29 mouse cellular contexts compared by ENCODE assay signal in genomic region chr2:22736134-22736533, GRCm38 (mm10).
"Had no signal": no experiment of that assay in that cellular context is flagged by ENCODE, and none has a peak within 500 bp of the region (broad histone marks: within the 10 kb centered on the region; RNA-seq: fewer than 3 reads in every experiment).

No protein-coding gene starts in this region.

- H3K4me1 ChIP-seq: embryonic facial prominence, embryonic 10.5 days; embryonic facial prominence, embryonic 12.5 days; embryonic facial prominence, embryonic 13.5 days; embryonic facial prominence, embryonic 15.5 days; forebrain, embryonic 10.5 days; forebrain, embryonic 12.5 days; forebrain, embryonic 13.5 days; forebrain, embryonic 15.5 days had no signal

- DNase-seq: cerebellum, adult 2 months; cerebellum, adult 8-10 months; cerebellum, adult 9-10 months; cerebellum, adult 9-11 months; cerebellum, postnatal 10 days; cerebellum, postnatal 14 days; cerebellum, postnatal 25 days; cerebellum, postnatal 36 days; embryo, embryonic 11 days; forebrain, postnatal 0 days; gastrocnemius, adult 2 months; gastrocnemius, postnatal 10 days; gastrocnemius, postnatal 14 days; gastrocnemius, postnatal 25 days; gastrocnemius, postnatal 36 days; heart, adult 11 months; heart, adult 18-20 months; heart, adult 2 months had no signal

- H3K4me2 ChIP-seq: embryonic facial prominence, embryonic 12.5 days; embryonic facial prominence, embryonic 13.5 days; embryonic facial prominence, embryonic 15.5 days; forebrain, embryonic 12.5 days; forebrain, embryonic 13.5 days; forebrain, embryonic 15.5 days had no signal

- H3K9me3 ChIP-seq: embryonic facial prominence, embryonic 10.5 days; embryonic facial prominence, embryonic 12.5 days; embryonic facial prominence, embryonic 13.5 days; embryonic facial prominence, embryonic 15.5 days; forebrain, embryonic 10.5 days; forebrain, embryonic 12.5 days; forebrain, embryonic 13.5 days; forebrain, embryonic 15.5 days had no signal

- H3K9ac ChIP-seq: embryonic facial prominence, embryonic 12.5 days; embryonic facial prominence, embryonic 13.5 days; embryonic facial prominence, embryonic 15.5 days; forebrain, embryonic 12.5 days; forebrain, embryonic 13.5 days; forebrain, embryonic 15.5 days; forebrain, postnatal 0 days had no signal

- ATAC-seq: forebrain, embryonic 13.5 days; forebrain, embryonic 14.5 days; forebrain, embryonic 15.5 days; forebrain, embryonic 16.5 days; forebrain, postnatal 0 days had no signal

- H3K27ac ChIP-seq: embryonic facial prominence, embryonic 10.5 days; embryonic facial prominence, embryonic 12.5 days; embryonic facial prominence, embryonic 13.5 days; embryonic facial prominence, embryonic 15.5 days; forebrain, embryonic 10.5 days; forebrain, embryonic 12.5 days; forebrain, embryonic 13.5 days; forebrain, embryonic 15.5 days; gastrocnemius, adult 2 months; heart, adult 2 months had no signal

- H3K36me3 ChIP-seq: embryonic facial prominence, embryonic 10.5 days; embryonic facial prominence, embryonic 12.5 days; embryonic facial prominence, embryonic 13.5 days; embryonic facial prominence, embryonic 15.5 days; forebrain, embryonic 10.5 days; forebrain, embryonic 12.5 days; forebrain, embryonic 15.5 days had no signal

- H3K27me3 ChIP-seq: embryonic facial prominence, embryonic 12.5 days; embryonic facial prominence, embryonic 13.5 days; embryonic facial prominence, embryonic 15.5 days; forebrain, embryonic 12.5 days; forebrain, embryonic 13.5 days; forebrain, embryonic 15.5 days had no signal

- H3K4me3 ChIP-seq: embryonic facial prominence, embryonic 10.5 days; embryonic facial prominence, embryonic 12.5 days; embryonic facial prominence, embryonic 13.5 days; embryonic facial prominence, embryonic 15.5 days; erythroblast, embryonic 14.5 days; forebrain, embryonic 10.5 days; forebrain, embryonic 12.5 days; forebrain, embryonic 13.5 days; forebrain, embryonic 15.5 days; gastrocnemius, adult 2 months; heart, adult 2 months had no signal
